Mouse (Mus musculus): ENCODE measurements around the gene Prpf31. TPM values are rescaled to one million over a fixed set of nuclear protein-coding genes. Genes with fewer than 3 reads are reported as not detected.

Gene Prpf31
- total RNA-seq, 2 experiments from 2014 or later: 49.8 to 51.9 TPM

GRCm38 (mm10) chr7:3674507-3675227 is 44.9 kb downstream of the Prpf31 start:
- intact Hi-C loops (cut with DNase I): loop anchor here (10.0 kb wide), 2 partner anchors 750 to 800 kb away; no protein-coding TSS in a partner anchor

GRCm38 (mm10) chr7:3675228-3675548 is 45.4 kb downstream of the Prpf31 start:
- intact Hi-C loops (cut with DNase I): loop anchor here (10.0 kb wide), 2 partner anchors 750 to 800 kb away; no protein-coding TSS in a partner anchor
- DNase-seq (ENCODE audit: low spot score in 2 of 2): no peak

More at GRCm38 (mm10) chr7:3674507-3675227, 44.9 kb downstream of the Prpf31 start:
- peak; percentile 72 to 79 for DNase-seq (ENCODE audit: low spot score in 2 of 2)

GRCm38 (mm10) chr7:3676371-3676770 is 46.6 kb downstream of the Prpf31 start:
- DNase-seq (ENCODE audit: low spot score in 2 of 2): no peak
- intact Hi-C loops (cut with DNase I): loop anchor here (10.0 kb wide), 2 partner anchors 748 to 798 kb away; no protein-coding TSS in a partner anchor

- intact Hi-C loops (cut with DNase I): loop anchor here (10.0 kb wide), 2 partner anchors 747 to 797 kb away; no protein-coding TSS in a partner anchor
- DNase-seq (ENCODE audit: low spot score in 2 of 2): no peak
Observed at GRCm38 (mm10) chr7:3677342-3677741, 47.6 kb downstream of the Prpf31 start, which contains the start of gene Tmc4. Tmc4 (minus strand) TSS chr7:3677553.

- intact Hi-C loops (cut with DNase I): no loop called here
- no peak for DNase-seq (ENCODE audit: low spot score in 2 of 2)
Observed at GRCm38 (mm10) chr7:3683908-3684550, 54.2 kb downstream of the Prpf31 start.

- DNase-seq (ENCODE audit: low spot score in 2 of 2): no peak
- intact Hi-C loops (cut with DNase I): no loop called here
Observed at GRCm38 (mm10) chr7:3684698-3685097, 54.9 kb downstream of the Prpf31 start.

DNA sequence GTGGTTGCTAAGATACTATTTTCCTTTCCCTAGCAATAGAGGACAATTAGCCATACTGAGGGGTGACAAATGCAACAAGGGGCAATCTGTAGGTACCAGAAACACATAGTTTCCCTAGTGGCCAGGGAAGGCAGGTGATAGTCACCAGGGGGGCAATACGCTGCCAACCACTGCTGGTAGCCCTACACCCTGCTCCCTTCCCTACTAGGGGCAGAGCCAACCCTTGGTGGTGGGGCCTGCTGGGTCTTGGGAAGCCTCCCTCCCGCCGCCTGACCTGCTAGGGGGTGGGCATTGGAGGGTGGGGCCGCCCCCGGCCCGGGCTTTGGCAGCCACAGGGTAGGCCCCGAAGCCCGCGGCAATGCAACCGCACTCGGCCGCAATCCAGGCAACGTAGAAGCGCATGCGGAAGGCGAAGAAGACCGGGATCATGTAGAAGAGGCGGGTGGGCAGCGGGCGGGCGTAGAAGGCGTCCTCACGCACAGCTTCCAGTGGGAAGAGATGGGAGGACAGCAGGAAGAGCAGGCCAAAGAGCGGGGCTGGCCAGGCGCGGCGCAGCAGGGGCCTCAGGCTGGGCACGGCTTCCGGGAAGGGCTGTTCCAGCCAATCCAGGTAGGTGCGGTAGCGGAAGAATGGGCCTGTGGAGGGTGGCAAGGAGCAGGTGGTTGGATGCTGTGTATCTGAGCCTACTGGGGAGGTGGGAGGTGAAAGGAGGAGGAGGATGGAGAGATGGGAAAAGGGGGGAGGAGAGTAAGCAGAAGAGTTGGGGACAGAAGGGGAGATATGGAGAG is 55.8 kb downstream of the Prpf31 start:
- intact Hi-C loops (cut with DNase I): no loop called here
- no peak for DNase-seq (ENCODE audit: low spot score in 2 of 2)

DNA sequence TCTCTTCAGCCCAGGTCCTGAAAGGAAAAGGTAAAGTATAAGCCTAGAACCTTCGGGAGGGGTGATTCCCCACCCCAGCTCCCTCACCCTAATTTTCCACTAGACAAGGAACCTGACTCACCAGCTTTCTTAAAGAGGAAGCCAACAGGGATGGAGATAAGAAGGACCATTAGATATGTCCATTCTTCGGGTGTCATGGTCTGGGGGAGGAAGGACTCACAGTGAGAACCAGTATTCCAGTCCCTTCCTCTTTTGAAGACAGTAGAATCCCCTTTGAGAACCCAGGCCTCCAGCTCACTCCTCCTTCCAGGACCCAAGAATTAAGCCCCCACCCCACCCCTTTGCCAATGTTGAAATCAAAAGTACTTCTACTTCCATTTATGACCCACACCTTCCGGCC is 62.1 kb downstream of the Prpf31 start:
- intact Hi-C loops (cut with DNase I): loop anchor here (10.0 kb wide), 2 partner anchors 453 to 1373 kb away; partner anchors contain the start of gene U2af2
- no peak for DNase-seq (ENCODE audit: low spot score in 2 of 2)

Small RNA genes lying within 50 kb of the gene (microRNA-seq; reads per million reads assigned to microRNA genes)
- gene Gm25100: not detected
- 6.1 reads per million, percentile 21 among the genes with 10 or more reads in this experiment for gene Mir3572

Other genes starting within 250 kb of the Prpf31 start
- gene Cacng8, start 239.3 kb upstream of the Prpf31 start, total RNA-seq (2021): 100 to 1,000 TPM; 163 to 186 TPM
- 1 to 10 TPM; 1.2 to 1.9 TPM for gene Cacng6, start 205.8 kb upstream of the Prpf31 start, total RNA-seq (2021)
- not detected for gene Tarm1, start 127.4 kb upstream of the Prpf31 start, total RNA-seq (2021)
- 1 to 10 TPM in 1 of 2 experiments, under 1 TPM in 1; 0.84 to 1.3 TPM for gene Oscar, start 13.8 kb upstream of the Prpf31 start, total RNA-seq (2021)
- gene Ndufa3, start 12.6 kb upstream of the Prpf31 start, total RNA-seq (2021): 100 to 1,000 TPM; 483 to 557 TPM
- gene Tfpt, start 56 bp upstream of the Prpf31 start, total RNA-seq (2021): 10 to 100 TPM; 39.7 to 47.8 TPM
- gene Cnot3, start 15.3 kb downstream of the Prpf31 start, total RNA-seq (2021): 10 to 100 TPM; 48.1 to 58.9 TPM
- gene Leng1, start 35.9 kb downstream of the Prpf31 start, total RNA-seq (2021): 1 to 10 TPM; 6.7 to 6.8 TPM
- gene Tmc4, start 47.6 kb downstream of the Prpf31 start, total RNA-seq (2021): 10 to 100 TPM in 1 of 2 experiments, 1 to 10 TPM in 1; 2.4 to 11.0 TPM
- 10 to 100 TPM; 77.3 to 80.0 TPM for gene Tsen34, start 62.9 kb downstream of the Prpf31 start, total RNA-seq (2021)
- 100 to 1,000 TPM; 208 to 211 TPM for gene Mboat7, start 63.5 kb downstream of the Prpf31 start, total RNA-seq (2021)
- 100 to 1,000 TPM; 312 to 356 TPM for gene Rps9, start 74.0 kb downstream of the Prpf31 start, total RNA-seq (2021)
- gene Pirb, start 90.4 kb downstream of the Prpf31 start, total RNA-seq (2021): under 1 TPM; 0.23 to 0.32 TPM
- not detected for gene Gm15448, start 195.7 kb downstream of the Prpf31 start, total RNA-seq (2021)
- gene Pira2, start 215.1 kb downstream of the Prpf31 start, total RNA-seq (2021): not detected

All from left cerebral cortex, postnatal 36 days (tissue).